Mouse (Mus musculus) G1E-ER4 (cell line): ENCODE measurements around the gene Map4. TPM values are rescaled to one million over a fixed set of nuclear protein-coding genes. Genes with fewer than 3 reads are reported as not detected.

Experiments used
- GATA1 ChIP-seq: IDR thresholded peaks from one replicate; pipeline ENCODE4 v1.8.0; 2012; ENCODE audit warnings: low read length, inconsistent platforms
- polyA plus RNA-seq: library from polyadenylated mRNA; stranded (reverse); fragments of >175 nt; gene quantifications from 2 replicates; pipeline ENCODE4 v1.2.3, GENCODE M21; 2012

Gene Map4
- polyA plus RNA-seq, 1 experiment = 80.1 TPM

DNA sequence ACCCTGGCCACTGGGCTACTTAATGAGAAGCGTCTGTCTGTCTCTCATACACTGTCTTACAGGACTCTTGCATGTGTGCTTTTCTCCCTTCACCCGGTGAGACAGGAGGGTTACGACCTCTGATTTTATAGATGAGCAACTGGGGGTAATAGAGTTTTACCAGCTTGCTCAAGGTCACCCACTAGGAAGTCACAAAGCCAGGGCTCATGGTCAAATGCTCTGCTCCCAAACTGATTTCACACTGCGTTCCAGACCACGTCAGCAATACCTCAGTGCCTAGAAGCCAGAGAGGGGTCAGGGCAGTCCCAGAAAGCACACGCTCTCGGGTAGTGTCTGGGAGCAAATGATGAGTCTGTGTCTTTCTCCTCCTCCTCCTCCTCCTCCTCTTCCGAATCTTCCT lies 22.2 kb upstream of the Map4 start:
- TF ChIP-seq GATA1 = no peak

DNA sequence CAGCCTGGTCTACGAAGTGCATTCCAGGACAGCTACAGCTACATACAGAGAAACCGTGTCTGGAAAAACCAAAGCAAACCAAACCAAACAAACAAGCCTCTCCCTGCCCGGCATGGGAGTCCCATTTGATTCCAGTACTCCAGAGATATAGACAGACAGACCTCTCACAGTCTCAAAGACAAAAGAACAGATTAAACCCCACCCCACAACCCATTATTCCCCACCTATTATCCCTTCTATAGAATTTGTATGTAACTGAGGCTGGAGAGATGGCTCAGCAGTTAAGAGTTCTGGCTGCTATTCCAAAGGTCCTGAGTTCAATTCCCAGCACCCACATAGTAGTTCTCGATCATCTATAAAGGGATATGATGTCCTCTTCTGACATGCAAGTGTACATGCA lies 21.3 kb upstream of the Map4 start:
- no peak for TF ChIP-seq GATA1

DNA sequence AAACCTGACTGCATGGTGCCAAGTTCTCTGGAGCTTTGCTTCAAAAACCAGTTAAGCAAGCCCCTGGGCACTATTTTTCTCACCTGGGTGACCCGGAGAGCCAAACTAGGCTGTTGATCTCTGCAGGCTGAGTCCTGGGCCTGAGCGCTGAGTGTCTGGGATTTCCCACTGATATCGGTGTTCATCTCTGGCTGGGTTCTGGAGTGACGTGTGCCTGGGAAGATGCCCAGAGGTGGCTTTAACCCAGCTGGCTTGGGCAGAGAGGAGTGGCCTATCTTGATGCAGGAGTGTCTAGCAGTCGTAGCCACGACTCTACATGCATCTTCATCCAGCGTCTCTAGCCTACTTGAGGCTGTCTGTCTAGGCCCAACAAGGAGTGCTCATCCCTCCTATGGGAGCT lies 19.5 kb upstream of the Map4 start:
- no peak for TF ChIP-seq GATA1

DNA sequence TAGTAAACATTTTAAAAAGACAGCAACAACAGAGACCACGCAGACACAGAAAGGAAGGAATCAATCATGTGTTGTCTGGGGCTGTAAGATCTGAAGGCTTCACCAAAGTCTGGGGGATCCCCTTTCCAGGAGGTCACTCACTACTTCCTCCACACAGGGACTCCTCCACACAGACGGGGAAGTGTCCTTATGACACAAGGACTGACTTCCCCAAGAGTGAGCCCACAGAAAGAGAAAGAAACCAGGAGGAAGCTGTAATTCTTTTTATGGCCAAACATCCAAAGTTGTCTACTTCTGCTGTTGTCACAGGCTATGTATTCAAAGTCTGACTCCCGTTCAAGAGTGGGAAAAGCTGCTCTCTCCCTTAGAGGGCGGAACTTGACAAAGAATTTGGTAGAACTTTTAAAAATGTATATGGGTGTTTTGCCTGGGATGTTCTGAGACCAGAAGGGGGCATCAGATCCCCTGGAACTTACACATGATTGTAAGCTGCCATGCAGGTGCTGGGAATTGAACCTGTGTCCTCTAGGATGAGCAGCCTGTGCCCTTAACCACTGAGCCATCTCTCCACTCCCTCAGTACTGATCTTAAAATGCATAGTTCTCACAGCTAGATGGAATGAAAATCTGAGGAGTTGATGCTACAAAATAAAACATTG lies 16.9 kb upstream of the Map4 start:
- no peak for TF ChIP-seq GATA1

DNA sequence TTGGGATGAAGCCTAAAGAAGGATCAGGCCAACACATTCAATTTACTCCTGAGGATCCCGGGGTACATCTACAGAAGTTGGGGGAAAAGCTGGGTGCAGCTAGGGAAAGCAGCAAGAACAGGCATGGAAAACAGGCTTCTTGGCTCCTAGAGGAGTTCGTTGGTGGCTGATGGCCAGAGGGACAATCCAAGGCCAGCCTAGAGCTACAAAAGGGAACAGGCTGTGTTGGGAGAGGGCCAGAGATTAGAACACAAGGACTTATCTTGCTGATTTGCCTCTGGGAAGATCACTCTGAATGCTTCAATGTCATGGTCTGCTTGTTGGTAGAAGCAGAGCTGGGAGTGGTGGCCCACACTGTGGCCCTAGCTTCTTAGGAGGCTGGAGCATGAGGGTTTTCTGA lies 13.3 kb upstream of the Map4 start:
- no peak for TF ChIP-seq GATA1

DNA sequence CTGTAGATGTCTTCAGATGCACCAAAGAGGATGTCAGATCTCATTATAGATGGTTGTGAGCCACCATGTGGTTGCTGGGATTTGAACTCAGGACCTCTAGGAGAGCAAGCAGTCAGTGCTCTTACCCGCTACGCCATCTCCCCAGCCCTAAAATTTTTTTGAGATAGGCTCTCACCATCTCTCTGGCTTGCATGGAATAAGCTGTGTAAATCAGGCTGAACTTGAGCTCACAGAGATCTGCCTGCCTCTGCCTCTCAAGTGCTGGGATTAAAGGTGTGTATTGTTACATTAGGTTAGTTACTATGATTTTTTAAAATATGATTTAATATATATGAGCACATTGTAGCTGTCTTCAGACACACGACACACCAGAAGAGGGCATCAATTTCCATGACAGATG lies 2.1 kb upstream of the Map4 start:
- TF ChIP-seq GATA1 = no peak

DNA sequence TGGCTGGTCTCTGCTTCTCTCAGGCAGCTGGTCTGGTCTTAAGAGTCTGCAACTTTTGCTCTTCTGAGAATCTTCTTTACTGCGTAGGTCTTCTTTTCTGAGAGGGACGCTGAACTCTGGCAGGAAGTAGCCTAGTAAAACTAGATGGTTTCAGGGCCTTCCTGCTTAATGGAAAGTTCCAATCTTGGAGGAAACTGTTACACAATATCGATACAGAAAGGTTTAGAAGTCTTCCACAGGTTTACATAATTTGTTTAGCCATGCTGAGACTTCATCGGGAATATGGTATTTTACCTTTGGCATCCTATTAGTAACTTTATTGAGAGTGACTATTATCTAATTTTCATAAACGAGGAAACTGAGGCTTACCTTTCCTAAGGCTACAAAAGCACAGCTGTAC lies 1.2 kb upstream of the Map4 start:
- no peak for TF ChIP-seq GATA1

DNA sequence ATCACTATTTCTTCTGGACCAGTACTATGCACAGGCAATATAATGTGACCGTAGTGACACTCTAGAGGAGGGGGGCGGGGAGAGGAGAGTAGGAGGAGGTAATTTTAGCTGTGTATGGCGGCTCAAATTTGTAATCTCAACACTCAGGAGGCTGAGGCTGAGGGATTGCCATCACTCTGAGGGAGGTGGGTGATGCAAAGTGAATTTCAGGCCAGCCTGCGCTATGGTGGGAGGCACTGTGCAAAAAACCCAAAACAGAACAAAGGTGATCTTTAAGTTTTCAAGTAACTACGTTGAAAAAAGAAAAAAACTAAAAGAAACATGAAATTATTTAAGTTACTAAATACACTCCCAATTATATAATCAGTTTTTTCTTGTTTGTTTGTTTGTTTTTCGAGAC lies 508 bp upstream of the Map4 start:
- TF ChIP-seq GATA1 = no peak

DNA sequence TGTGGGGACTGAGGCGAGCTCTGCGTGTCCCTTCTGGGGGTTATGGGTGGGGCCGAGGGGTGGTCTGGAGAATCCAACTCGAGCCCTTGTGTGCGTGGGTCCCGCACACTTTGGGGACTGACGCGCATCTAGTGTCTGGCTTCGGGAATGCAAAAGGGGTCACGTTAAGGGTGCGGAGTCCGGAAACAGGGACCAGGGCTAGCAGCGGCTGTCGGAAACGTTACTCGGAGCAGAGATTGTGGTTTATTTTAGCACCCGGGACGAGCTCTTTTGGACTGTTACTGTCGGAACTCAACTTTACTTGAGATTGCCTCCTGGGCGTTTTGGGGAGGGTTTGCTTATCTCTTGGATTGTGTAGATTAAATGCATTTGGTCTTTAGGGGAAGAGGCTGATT lies 1.1 kb downstream of the Map4 start:
- no peak for TF ChIP-seq GATA1

DNA sequence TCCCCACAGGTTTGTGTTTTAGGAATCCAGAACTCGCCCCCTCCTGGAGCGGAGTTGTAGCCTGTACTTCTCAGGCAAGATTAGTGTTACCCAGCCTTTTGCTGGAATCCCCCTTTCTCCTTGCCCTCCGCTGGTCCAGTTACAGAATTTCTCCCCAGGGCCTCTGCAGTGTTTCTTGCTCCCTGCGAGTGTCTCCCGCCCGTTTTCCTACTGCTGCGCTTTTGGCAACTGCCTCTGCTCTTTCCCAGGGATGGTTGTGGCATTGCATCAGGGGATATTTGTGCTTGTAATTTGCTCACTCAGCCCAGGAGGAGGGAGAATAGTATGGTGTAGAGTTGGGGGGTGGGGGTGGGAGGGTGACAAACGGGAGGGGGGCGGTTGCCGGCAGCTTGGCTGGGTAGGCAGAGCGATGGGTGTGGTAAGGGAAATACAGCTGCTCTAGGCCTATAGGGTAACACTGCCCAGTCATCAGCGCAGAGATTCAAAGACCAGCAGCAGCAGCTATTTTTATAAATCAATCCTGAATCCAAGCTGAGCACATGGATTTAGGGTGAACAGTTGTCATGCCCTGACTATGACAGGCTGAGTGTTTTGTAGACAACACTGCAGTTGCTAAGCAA lies 1.6 kb downstream of the Map4 start:
- TF ChIP-seq GATA1 = no peak

DNA sequence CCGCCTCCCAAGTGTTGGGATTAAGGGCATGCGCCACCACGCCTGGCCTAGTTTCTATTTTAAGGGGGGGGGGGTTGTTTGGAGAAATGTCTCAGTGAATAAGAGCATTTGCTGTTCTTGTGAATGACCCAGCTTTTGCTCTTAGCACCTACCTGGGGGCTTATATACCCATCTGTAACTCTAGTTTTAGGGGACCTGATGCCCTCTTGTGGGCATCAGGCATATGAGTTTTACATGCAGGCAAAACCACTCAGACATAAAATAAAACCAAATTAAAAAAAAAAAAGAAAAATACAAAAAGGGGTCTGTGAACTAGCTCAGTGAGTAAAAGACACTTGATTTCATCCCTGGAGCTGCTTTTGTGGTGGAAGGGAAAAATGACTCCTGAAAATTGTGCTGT lies 8.1 kb downstream of the Map4 start:
- TF ChIP-seq GATA1 = no peak

DNA sequence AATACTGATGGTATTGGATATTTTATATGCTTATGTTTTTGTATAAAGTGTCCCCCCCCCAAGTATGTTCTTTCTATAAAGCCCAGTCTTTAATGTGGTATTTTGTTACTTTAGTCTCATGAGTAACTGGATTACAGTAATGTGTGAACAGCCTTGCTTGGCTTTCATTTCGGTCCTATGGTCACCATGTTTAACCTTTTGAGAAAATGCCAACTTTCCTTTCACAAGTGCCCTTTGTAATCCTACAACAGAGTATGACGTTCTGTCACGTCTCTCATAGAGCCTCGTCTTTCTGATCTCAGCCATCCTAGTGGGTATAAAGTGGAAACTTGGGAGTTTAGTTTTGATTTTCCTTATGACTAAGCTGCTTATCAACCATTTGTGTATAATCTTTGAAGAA lies 11.5 kb downstream of the Map4 start:
- no peak for TF ChIP-seq GATA1

DNA sequence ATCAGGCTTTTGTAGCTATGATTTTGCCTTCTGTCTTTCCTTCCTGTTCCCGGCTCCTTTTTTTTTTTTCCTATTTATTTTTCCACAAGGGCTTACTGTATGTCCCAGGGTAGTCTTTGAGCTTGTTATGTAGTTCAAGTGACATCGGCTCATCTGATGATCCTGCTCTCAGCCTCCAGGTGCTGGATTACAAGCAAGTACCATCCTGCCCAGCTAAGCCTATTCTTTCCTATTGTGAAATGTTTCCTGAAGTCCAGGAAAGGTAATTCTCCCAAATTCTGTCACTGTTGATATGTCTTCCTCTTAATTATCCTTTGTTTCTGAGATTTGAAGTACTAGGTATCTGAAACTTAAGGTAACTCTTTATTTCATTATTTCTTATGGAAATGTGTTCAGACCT lies 13.5 kb downstream of the Map4 start:
- no peak for TF ChIP-seq GATA1

DNA sequence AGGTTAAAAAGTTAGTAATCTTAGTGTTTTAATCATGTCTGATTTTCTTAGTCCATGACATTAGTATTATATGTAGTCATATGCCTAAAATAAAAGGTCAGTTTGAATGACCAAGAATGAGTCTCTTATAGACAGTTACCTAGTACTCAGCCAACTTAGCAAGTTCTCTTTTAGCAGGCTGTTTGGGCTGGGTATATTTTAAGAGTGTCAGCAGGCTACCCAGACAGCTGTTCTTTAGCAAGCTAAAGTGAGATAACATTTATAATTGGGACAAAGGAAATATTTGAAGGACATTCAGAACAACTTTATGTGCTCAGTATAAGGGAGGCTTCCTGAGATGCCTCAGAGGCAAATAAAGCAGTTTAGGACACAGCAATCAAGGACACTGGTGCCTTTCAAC lies 17.3 kb downstream of the Map4 start:
- no peak for TF ChIP-seq GATA1

DNA sequence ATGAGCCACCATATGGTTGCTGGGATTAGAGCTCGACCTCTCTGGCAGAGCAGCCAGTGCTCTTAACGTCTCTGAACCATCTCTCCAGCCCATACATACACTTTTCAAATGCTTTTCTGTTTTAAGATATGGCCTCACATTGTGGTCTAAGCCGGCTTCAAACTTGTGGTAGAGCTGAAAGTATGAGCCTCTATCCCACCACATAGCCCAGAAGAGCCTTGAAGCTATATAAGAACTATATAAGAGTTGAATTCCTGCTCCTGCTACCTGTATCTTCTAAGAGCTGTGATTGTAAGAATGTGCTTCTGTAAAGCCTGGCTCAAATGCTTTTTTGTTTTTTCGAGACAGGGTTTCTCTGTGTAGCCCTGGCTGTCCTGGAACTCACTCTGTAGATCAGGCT lies 18.5 kb downstream of the Map4 start:
- no peak for TF ChIP-seq GATA1

DNA sequence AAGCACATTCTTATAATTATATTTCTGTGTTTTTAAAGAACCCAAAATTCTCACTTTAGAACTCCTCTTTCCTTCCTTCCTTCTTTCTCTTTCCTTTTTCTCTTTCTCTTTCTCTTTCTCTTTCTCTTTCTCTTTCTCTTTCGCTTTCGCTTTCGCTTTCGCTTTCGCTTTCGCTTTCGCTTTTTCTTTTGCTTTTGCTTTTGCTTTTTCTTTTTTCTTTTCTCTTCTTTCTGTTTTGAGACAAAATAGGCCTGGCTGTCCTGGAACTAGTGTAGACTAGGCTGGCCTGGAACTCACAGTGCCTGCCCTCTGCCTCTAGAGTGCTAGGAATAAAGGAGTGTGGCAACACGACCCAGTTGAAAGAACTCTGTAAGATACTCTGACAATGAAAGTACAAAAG lies 22.3 kb downstream of the Map4 start:
- TF ChIP-seq GATA1 = no peak

DNA sequence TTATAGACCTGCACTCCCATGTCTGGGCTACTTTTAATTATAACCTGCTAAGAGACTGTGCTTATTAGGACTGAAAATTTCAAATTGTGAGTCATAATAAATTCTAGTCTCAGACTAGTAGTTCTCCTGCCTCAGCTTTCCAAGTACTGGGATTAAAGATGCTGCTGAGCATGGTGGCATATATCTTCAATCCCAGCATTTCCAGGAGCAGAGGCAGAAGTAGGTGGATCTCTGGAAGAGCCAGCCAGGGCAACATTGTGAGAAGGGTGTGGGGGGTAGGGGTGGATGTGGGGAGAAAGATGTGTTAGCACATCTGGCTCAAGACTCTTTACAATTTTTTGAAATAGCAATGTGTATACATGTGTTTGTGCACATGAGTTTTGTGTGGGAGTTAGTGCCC lies 23.4 kb downstream of the Map4 start:
- no peak for TF ChIP-seq GATA1

DNA sequence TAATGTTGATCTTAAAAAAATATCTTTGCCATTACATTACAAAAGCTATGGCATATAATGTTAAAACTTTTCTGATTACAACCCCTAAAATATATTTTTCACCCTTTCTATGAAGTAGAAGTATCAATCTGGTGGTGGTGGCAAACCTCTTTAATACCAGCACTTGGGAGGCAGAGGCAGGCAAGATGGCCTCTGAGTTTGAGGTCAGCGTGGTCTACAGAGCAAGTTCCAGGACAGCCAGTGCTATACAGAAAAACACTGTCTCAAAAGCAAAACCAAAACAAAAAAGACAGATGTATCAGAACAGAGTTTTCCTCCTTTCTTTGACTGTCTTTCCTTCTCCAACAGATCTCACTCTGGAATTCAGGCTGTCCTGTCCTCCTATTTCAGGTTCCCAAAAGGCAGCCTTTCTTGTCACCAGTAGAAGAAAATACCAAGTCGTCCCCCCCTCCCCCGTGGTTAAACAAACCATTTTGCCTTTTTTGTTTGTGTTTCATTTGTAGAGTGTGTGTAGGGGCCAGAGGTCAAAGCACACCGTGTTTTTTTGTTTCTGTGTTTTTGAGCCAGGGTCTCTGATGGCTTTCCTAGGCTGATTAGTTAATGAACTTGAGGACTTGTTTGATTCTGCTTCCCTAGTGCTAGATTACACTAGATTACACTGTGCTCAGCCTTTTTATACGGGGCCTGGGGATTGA lies 28.3 kb downstream of the Map4 start:
- TF ChIP-seq GATA1 = no peak
